Mouse (Mus musculus): ENCODE data around the gene Myo1c. TPM values are rescaled to one million over a fixed set of nuclear protein-coding genes. Genes with fewer than 3 reads are reported as not detected.

Myo1c gene
- total RNA-seq, 2 experiments from 2014 or later: 27.6 to 27.9 TPM

DNA sequence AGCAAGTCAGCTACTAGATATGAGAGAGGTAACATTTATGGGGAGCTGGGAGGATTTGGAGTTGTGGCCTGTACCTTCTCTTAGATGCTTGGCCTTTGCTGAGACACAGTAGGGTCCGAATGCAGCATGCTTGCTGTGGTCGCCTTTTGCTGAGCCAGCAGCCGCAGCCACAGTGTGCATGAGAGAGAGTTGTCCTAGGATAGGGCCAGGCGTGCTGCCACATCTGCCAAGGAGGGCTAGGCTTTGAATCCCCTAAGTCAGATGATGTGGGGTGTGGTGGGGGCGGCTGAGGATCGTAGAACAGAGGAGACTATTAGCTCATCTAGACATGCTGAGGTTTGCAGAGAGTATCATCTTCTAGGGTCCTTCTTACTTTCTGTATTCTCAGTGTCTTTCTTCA is 52.5 kb downstream of the Myo1c start:
- DNase-seq (ENCODE audit: low spot score in 2 of 2): no peak

DNA sequence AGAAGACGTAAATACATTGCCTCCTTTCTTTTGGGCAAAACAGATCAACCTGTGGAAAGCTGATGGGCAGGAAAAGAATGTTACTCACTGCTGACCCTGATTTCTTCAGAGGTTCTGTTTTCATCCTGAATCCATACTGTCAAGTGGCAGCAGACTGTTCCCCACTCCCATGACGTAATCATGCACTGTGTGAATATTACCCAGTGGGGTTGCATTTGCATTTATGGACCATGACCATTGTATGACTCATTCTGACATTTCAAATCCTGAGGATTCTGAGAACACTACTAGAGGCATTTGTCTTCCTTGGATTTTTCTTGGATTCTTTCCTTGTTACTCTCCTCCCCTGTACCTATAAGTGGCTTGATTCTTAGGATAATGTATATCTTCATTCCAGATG is 53.4 kb downstream of the Myo1c start:
- no peak for DNase-seq (ENCODE audit: low spot score in 2 of 2)

DNA sequence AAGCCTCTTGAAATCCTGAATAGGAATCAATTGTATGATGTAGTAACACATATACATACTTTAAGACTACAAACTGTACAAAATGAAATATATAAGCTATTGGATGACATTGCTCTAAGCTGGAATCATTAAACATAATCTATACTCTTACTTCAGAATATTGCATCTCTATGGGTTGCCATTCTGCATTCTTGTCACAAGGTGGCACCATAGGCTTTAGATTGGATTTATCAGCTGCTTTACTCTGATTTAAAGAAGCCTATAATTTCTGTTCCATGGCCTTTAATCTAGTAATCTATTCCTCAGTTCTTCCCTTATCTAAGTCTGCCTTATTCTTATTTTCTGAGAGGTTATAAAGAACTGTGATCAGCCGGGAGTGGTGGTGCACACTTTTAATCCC is 63.6 kb downstream of the Myo1c start:
- no peak for DNase-seq (ENCODE audit: low spot score in 2 of 2)

DNA sequence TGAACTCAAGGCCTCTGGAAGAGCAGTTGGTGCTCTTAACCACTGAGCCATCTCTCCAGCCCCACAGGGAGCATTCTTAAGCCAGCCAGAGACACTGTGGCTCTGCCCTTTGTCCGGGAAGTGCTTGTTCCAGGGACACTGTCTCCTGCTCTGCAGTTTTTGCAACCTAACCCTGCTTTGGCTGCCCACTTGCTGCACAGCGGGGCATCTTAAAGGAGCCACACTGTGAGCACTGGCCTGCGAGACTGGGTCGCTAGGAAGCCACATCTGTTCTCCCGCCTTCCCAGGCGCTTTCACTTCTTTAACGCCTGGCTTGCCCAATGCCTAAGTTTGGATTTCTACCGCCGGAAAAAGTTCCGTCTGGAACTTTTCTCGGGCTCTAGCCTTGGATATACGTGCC is 65.3 kb downstream of the Myo1c start:
- no peak for DNase-seq (ENCODE audit: low spot score in 2 of 2)

DNA sequence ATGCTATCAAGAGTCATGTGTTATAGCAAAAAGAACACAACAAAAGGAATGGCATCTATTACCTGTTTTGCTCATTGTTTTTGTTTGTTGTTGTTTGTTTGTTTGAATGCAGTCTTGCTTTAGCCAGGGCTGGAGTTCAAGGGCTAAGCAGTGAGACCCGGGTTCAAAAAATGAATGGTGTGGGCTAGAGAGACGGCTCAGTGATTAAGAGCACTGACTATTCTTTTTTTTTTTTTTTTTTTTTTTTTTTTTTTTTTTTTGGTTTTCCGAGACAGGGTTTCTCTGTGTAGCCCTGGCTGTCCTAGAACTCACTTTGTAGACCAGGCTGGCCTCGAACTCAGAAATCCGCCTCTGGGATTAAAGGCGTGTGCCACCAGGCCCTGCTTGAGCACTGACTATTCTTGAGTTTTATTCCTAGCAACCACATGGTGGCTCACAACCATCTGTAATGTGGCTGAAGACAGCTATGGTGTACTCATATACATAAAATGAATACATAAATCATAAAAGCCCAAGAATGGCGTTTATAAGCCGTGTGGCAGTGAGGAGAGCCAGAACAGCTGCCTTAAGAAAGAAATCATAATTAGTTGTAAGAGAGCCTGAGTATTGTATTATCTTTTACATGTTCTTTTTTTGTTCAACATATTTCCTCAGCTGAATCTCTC is 66.5 kb downstream of the Myo1c start:
- no peak for DNase-seq (ENCODE audit: low spot score in 2 of 2)

DNA sequence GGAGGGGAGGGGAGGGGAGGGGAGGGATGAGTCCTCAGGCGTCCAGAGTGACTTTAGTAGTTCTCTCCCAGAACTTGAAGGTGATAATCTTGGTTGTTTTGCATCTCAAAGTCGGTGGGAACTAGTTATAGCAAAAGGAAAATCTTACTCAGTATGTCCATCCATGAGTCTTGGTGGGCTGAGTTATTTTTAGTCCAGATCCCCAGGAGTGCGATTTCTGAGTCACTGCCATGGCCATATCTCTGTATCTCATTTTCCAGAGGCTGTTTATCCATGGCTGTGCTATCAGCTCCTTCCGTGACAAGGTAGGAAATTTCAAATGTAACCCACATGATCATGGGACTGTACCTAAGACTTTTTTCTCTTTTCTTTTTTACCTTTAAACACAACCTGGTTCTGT is 72.0 kb downstream of the Myo1c start:
- DNase-seq (ENCODE audit: low spot score in 2 of 2): no peak

Other genes with a start within 250 kb of the Myo1c start
- gene Serpinf1, start 227.8 kb upstream of the Myo1c start, total RNA-seq (2021): 10 to 100 TPM; 30.8 to 38.9 TPM
- gene Serpinf2, start 210.9 kb upstream of the Myo1c start, total RNA-seq (2021): under 1 TPM; 0.49 to 0.64 TPM
- gene Wdr81, start 195.8 kb upstream of the Myo1c start, total RNA-seq (2021): 10 to 100 TPM; 18.7 to 18.9 TPM
- under 1 TPM; 0.31 to 0.73 TPM for gene Tlcd2, start 188.8 kb upstream of the Myo1c start, total RNA-seq (2021)
- gene Prpf8, start 163.7 kb upstream of the Myo1c start, total RNA-seq (2021): 100 to 1,000 TPM; 113 to 123 TPM
- 1 to 10 TPM; 3.6 to 4.0 TPM for gene Rilp, start 140.4 kb upstream of the Myo1c start, total RNA-seq (2021)
- 1 to 10 TPM; 3.5 to 3.6 TPM for gene Scarf1, start 137.0 kb upstream of the Myo1c start, total RNA-seq (2021)
- gene Slc43a2, start 118.8 kb upstream of the Myo1c start, total RNA-seq (2021): 10 to 100 TPM; 38.3 to 47.5 TPM
- gene Pitpna, start 62.4 kb upstream of the Myo1c start, total RNA-seq (2021): 100 to 1,000 TPM; 310 to 313 TPM
- 10 to 100 TPM; 47.4 to 49.7 TPM for gene Inpp5k, start 19.5 kb upstream of the Myo1c start, total RNA-seq (2021)
- gene Crk, start 28.8 kb downstream of the Myo1c start, total RNA-seq (2021): 100 to 1,000 TPM; 127 to 129 TPM
- gene Ywhae, start 82.4 kb downstream of the Myo1c start, total RNA-seq (2021): 1,000 to 10,000 TPM; 1,501 to 1,604 TPM
- 10 to 100 TPM; 76.5 to 82.5 TPM for gene Doc2b, start 145.5 kb downstream of the Myo1c start, total RNA-seq (2021)